Mouse (Mus musculus) heart, adult 2 months (tissue): ENCODE results near the gene Psmc1.

Source experiments
- CTCF ChIP-seq: fragments of 200-600 bp; IDR thresholded peaks from 2 replicates; pipeline ENCODE4 v1.8.1; 2022; ENCODE audit warnings: antibody characterized with exemption, mild to moderate bottlenecking, moderate library complexity
- EP300 ChIP-seq: fragments of 200-500 bp; IDR thresholded peaks from 2 replicates; pipeline ENCODE4 v1.6.1; 2011; ENCODE audit warnings: low read depth, low read length, control low read depth; ENCODE audit not compliant: insufficient read depth
- POLR2A ChIP-seq: fragments of 200-500 bp; IDR thresholded peaks from 2 replicates; pipeline ENCODE4 v1.6.1; 2011; ENCODE audit warnings: mild to moderate bottlenecking, low read depth, low read length, control low read depth; ENCODE audit not compliant: insufficient read depth

- no peak for TF ChIP-seq CTCF
- TF ChIP-seq POLR2A = no peak
- no peak for TF ChIP-seq EP300
Observed at GRCm38 (mm10) chr12:100073201-100073672, 36.7 kb upstream of the Psmc1 start.
